Mouse (Mus musculus): ENCODE measurements around the gene Odf3l1.
A peak's percentile ranks its signal among the peaks of the same experiment; 100 is the strongest.

The Odf3l1 gene

GRCm38 (mm10) chr9:56881539-56882082 lies 17.1 kb upstream of the Odf3l1 start:
- peak in 1 of 2 experiments; percentile 2 for DNase-seq

- no peak for DNase-seq
Observed at GRCm38 (mm10) chr9:56880790-56881189, 16.3 kb upstream of the Odf3l1 start.

DNA sequence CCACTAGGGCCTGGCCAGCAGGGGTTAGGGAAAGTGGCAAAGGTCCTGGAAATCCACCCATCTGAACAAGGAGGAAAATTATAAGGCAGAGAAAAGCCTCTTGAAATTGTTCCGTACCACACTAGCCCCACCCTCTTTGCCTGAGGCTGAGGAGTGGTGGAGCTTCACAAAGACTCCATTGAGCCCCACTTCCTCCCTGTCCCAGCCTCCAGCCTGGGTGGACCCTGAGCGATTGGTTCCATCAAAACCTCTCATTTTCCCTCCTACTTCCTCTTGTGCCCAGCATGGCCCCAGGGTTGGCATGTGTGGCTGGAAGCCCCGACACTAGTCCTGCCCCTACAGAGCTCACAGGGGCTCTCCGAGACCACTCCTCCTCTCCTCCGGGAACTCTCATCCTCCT lies 12.8 kb upstream of the Odf3l1 start:
- DNase-seq, result no peak

DNA sequence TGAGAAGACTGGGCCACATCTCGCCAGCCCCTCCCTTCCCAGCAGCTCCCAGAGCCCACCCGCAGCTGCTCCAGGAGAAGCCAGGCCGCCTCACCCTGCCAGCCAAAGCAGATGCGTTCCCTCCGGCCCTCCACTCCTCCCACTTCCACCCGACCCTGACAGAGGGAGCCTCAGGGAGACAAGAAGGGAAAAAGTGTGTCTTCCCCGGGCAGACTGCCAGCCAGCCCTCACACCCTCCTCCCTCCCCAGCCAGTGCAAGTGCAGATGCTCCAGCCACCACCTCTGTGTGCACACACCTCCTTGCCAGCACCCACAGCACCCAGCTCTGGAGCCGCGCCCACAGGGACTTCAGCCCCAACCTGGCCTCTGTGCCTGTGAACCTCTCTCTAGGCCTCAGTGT lies 12.3 kb upstream of the Odf3l1 start:
- DNase-seq, result peak; percentile 65 to 73

GRCm38 (mm10) chr9:56873097-56873496 lies 8.6 kb upstream of the Odf3l1 start:
- peak in 1 of 2 experiments; percentile 1 for DNase-seq

- DNase-seq, result no peak
Observed at GRCm38 (mm10) chr9:56872105-56872903, 7.8 kb upstream of the Odf3l1 start.

- DNase-seq, result peak; percentile 61 to 74
Observed at GRCm38 (mm10) chr9:56871191-56871590, 6.7 kb upstream of the Odf3l1 start.

DNA sequence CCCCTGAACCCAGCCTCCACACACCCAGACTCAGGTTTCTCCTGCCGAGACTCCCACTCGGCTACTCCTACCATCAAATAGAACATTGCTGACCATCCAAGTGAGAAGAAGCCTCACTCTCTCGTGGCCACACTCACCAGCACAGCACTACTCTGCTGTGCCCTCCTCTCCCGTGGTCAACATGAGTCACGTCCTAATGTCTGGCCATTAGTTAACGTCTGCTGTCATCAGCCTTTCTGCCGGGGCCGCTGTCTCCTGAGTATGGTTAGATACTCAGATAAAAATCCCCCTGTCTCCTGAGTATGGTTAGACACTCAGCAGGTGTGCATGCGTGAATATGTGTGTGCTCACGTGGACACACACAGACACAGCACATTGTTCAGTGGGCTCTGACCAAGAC lies 6.3 kb upstream of the Odf3l1 start:
- peak; percentile 34 to 55 for DNase-seq

GRCm38 (mm10) chr9:56869552-56869951 lies 5.1 kb upstream of the Odf3l1 start:
- peak; percentile 79 to 87 for DNase-seq

GRCm38 (mm10) chr9:56868292-56868691 lies 3.8 kb upstream of the Odf3l1 start:
- DNase-seq, result peak; percentile 72 to 81

GRCm38 (mm10) chr9:56866430-56866829 lies 2.0 kb upstream of the Odf3l1 start:
- peak in 1 of 2 experiments; percentile 16 for DNase-seq

DNA sequence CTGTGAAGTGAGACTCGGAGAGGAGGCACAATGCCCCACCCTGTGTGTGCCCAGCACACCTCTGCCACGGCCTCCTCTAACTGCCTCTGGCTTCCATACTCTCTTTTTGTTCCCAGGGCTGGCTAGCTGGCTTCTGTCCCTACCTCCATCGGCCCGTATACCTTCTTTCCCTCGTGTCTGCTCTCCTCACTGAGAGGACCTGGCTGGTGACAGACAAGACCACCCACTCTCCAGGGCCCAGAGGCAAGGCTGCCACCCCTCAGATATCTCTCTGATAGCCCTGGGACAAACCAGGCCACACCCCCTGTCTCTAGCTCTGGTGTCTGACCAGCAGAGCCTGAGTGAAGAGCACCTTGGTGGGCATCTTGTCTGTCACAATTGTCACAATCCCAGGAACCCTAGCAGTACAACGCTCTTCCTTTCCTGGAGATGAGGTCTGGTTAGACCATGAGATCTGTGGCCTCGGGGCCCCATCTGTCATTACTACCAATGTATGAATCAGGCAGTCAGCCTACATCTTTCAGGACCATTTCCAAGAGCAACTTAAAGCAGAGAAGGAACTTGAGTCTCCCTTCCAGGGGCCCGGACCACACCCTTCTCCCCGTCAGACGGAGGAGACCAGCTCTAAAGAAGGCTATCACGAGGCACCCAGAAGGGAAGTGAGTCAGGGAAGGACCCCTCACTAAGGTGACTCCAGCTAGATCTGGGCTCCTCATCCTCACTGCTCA lies 1.4 kb upstream of the Odf3l1 start:
- DNase-seq, result peak in 1 of 2 experiments; percentile 4

DNA sequence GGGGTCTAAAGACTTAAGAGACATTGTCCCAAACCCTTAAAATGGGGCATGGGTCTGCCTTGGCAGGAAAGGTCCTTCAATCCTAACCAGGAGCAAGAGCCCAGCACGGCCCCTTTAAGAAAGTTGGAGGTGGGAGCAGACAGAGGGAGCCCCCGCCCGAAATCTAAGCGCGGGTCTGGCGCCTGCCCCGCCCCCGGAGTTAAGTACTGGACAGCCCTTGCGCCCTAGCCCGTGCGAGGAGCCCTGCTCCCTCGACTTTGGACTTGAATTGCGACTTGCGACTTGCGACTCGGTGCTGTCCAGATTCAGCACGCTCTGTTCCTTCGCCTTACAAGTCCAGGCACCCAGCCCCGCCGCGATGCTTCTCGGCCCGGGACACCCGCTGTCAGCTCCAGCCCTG lies 353 bp upstream of the Odf3l1 start, which contains the start of gene Cspg4:
Cspg4 (plus strand) TSS at position 202 of the 400 bp plus-strand sequence.
- peak; percentile 84 to 91 for DNase-seq

- DNase-seq, result no peak
Observed at GRCm38 (mm10) chr9:56862863-56863262, 1.6 kb downstream of the Odf3l1 start.

DNA sequence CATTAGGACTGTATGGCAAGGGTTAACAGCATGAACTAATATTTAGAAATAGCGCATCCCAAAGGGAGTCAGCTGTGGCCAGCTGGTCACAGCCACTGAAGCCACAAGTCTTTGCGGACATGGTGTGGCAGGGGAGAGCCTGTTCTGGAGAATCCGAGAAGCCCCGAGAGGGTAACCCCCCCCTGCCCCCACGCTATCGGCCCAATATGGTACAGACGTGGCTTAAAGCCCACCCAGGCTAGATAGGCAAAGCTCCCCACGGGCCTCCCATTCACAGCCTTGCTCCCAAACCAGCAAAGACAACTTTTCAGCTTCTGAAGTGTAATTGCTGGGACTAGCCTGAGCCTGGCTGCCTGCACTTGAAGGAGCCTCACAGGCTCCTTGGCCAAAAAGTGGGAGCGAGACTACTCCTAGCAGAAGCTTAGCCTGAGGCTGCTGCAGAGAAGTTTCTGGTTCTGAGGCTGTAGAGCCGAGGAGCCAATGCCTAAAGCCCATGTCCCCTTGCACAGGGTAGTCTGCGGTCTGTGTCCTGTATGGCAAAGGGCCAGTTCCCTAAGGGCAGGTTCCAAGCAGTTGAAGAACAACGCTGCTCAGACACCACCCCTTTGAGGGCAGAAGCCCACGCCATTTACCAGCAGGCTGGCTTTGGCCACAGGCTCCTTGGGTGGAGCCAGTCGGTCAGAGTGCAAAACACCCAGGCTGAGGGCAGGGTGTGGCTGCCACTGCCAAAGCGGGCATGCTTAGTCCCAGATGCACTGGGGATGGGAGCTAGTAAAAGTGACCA lies 3.8 kb downstream of the Odf3l1 start:
- DNase-seq, result peak; percentile 58 to 65

DNA sequence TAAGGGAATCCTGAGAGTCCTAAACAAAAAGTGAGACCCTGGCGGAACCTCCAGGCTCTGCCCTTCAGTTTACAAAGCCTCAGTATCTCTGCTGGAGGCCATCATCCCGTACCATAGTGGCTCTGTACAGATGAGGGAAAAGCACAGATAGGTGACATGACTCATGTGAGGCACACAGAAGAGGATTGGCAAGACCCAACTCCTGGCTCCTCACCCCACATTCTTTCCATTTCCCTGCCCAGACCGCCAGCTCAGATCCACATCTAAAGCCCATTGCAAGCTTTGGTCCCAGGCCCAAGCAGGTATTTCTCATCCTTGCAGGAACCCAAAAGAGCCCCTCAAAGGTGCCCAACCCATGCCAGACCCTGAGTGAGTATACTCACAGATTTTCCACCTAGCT lies 4.4 kb downstream of the Odf3l1 start:
- DNase-seq, result no peak

DNA sequence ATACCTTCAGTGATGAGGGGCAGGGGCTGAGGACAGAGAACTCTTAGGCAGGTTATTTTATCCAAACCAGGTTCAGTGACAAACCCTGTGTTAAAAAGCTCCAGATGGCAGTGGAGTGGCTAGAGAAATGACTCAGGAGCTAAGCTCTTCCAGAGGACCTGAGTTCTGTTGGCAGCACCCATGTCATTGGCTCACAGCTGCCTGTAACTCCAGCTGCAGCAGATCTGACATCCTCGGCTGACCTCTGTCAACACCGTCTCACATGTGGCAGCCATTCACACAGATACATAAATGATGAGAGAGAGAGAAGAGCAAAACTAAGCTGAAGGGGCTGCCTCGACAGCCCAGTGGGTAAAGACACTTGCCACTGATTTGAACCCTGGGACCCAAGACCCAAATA lies 7.0 kb downstream of the Odf3l1 start:
- DNase-seq, result no peak

DNA sequence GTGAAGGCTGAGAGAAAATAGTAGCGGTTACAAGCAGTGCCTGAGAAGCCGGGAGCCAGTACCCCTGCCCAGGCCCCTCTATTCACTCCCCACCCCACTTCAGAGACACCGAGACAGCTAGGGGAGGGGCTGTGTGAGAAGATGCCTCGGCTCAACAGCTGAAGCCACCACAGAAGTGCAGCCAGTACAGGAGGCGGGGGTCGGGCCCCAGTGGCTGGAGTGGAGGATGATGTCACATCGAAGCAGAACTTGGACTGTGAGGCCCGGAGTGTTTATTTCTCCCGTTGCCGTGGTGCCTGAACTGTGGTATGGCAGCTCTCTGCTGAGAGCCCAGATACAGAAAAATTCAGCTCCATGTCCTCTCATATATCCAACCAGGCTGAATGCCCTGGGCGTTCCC lies 12.7 kb downstream of the Odf3l1 start:
- peak in 1 of 2 experiments; percentile 49 for DNase-seq

DNA sequence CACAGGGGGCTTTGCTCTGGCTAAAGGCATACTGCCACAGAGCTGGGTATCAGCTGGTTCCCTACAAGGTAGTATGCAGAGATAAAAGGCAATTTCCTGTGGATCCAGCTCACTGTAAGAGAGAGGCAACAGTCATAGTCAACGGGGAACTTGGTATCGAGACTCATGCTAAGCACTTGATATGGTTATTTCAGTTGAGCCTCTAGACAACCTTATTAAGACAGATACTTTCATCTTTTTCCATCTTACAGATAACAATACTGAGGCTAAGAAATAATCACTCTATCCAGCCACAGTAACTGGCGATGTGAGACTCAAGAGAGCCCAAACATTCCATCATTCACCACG lies 13.6 kb downstream of the Odf3l1 start:
- no peak for DNase-seq

GRCm38 (mm10) chr9:56850128-56850904 lies 14.2 kb downstream of the Odf3l1 start:
- peak in 1 of 2 experiments; percentile 46 for DNase-seq

GRCm38 (mm10) chr9:56847523-56847922 lies 17.0 kb downstream of the Odf3l1 start:
- DNase-seq, result peak; percentile 86 to 88

GRCm38 (mm10) chr9:56844644-56845043 lies 19.8 kb downstream of the Odf3l1 start:
- DNase-seq, result peak in 1 of 2 experiments; percentile 53
